Mouse (Mus musculus) brain, embryonic 14.5 days (tissue): ENCODE measurements around the gene Cfl1. TPM values are rescaled to one million over a fixed set of nuclear protein-coding genes. Genes with fewer than 3 reads are reported as not detected.
"Not testable (repeated sequence)": the region's sequence is repeated elsewhere in the genome, so short reads cannot be mapped to it uniquely, and the experiment has no call there.

Experiments used
- DNase-seq: peaks from one replicate; pipeline ENCODE4 v3.0.0-alpha.2; 2011; ENCODE audit warnings: low read depth
- CTCF ChIP-seq: fragments of 200-500 bp; IDR thresholded peaks from 2 replicates; pipeline ENCODE4 v1.5.1; 2012; ENCODE audit warnings: inconsistent platforms, mild to moderate bottlenecking, moderate library complexity, borderline replicate concordance; ENCODE audit not compliant: insufficient read depth, insufficient read length; ENCODE audit errors: extremely low read depth
- POLR2A ChIP-seq: fragments of 200-500 bp; IDR thresholded peaks from 2 replicates; pipeline ENCODE4 v1.6.1; 2012; ENCODE audit warnings: mild to moderate bottlenecking, inconsistent platforms, borderline replicate concordance; ENCODE audit not compliant: poor library complexity, insufficient read depth, insufficient read length, severe bottlenecking; ENCODE audit errors: extremely low read depth
- polyA plus RNA-seq: library from polyadenylated mRNA; depleted of rRNA; stranded (reverse); fragments of >200 nt; gene quantifications from 2 replicates; pipeline ENCODE4 v1.2.3, GENCODE M21; 2012

The Cfl1 gene
- polyA plus RNA-seq, 1 experiment: 1,637 TPM

DNA sequence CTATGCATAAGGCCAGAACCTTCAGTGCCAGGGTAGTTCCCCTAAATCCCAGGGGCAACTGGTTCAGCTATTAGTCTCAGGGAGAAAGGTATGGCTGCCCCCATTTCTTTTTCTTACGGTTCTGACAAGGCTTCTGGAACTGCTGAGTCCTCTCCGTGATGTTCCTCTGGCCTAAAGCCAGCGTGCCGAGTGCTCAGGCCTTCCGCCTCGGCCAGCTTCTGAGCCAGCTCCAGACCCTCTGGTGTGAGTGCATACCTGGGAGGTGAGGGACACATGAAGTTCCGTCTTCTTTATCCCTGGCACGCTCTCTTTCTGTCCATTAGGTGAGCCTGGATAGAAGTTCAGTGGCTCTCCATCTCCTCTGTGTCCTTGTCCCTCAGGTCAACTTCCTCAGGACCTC is 4.9 kb upstream of the Cfl1 start:
- TF ChIP-seq CTCF: no peak
- TF ChIP-seq POLR2A: no peak
- DNase-seq: no peak

GRCm38 (mm10) chr19:5485821-5486220 is 4.4 kb upstream of the Cfl1 start:
- TF ChIP-seq POLR2A (no peak), CTCF (no peak)
- no peak for DNase-seq

GRCm38 (mm10) chr19:5486286-5486685 is 4.0 kb upstream of the Cfl1 start:
- TF ChIP-seq CTCF (no peak), POLR2A (no peak)
- no peak for DNase-seq

DNA sequence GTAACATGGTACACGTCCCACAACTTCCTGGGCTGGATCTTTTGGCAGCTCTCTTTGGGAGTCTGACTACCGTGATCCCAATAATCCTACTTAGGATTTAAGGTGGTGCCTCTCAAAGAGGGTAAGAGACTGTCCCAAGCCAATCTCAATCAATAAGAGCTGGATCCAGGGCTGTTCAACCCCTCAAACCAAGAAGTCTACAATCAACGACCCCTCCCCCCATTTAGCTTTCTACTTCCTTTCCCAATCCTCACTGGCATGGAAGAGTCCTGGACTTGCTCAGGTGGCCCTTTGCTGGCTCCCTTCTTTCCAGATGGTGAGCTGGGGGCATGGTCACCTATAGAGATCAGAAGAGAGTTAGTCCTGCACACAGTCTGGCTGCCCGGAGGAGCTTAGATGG is 3.5 kb upstream of the Cfl1 start:
- no peak for DNase-seq
- TF ChIP-seq CTCF: no peak
- TF ChIP-seq POLR2A: no peak

GRCm38 (mm10) chr19:5487768-5488550 is 2.3 kb upstream of the Cfl1 start, which contains the start of gene Mus81:
Gene Mus81 (minus strand): TSS chr19:5488402.
- TF ChIP-seq CTCF (peak; percentile 89), POLR2A (peak; percentile 49; the same call in 1 of the 2 replicates)
- DNase-seq: peak; percentile 97

- TF ChIP-seq CTCF (peak; percentile 12; the same call in 1 of the 2 replicates), POLR2A (peak; percentile 45; the same call in 1 of the 2 replicates)
Measured at GRCm38 (mm10) chr19:5488878-5489571, 1.2 kb upstream of the Cfl1 start.

GRCm38 (mm10) chr19:5489721-5490120 is 534 bp upstream of the Cfl1 start:
- DNase-seq: not testable (repeated sequence)

More at GRCm38 (mm10) chr19:5488878-5489571, 1.2 kb upstream of the Cfl1 start:
- DNase-seq: peak; percentile 98

- DNase-seq: peak; percentile 87
- TF ChIP-seq CTCF (no peak), POLR2A (no peak)
Measured at GRCm38 (mm10) chr19:5490898-5491708, 848 bp downstream of the Cfl1 start.

DNA sequence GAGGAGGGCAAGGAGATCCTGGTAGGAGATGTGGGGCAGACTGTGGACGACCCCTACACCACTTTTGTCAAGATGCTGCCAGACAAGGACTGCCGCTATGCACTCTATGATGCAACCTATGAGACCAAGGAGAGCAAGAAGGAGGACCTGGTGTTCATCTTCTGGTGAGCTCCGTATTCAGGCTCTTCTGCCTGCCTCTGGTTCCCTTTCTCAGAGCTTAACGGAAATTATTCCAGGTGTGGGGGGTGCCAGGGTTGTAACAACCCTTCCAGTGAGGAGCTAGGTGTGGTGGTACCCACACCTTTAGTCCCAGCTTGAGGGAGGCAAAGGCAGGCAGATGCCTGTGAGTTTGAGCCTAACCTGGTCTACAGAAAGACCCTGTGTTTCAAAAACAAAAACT is 2.4 kb downstream of the Cfl1 start:
- TF ChIP-seq CTCF (no peak), POLR2A (no peak)
- DNase-seq: no peak

DNA sequence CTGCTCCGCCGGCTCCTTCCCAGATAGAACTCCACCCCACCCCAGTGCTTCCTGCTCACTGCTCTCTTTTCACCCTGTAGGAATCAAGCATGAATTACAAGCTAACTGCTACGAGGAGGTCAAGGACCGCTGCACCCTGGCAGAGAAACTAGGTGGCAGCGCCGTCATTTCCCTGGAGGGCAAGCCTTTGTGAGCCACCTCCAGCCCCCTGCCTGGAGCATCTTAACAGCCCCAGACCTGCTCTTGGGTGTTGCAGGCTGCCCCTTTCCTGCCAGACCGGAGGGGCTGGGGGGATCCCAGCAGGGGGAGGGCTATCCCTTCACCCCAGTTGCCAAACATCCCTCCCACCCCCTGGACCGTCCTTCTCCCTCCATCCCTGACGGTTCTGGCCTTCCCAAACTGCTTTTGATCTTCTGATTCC is 3.1 kb downstream of the Cfl1 start:
- not testable (repeated sequence) for DNase-seq

GRCm38 (mm10) chr19:5494314-5494713 is 4.1 kb downstream of the Cfl1 start:
- TF ChIP-seq POLR2A (no peak), CTCF (no peak)

GRCm38 (mm10) chr19:5495353-5496051 is 5.2 kb downstream of the Cfl1 start:
- TF ChIP-seq POLR2A: no peak
- TF ChIP-seq CTCF: no peak
- DNase-seq: no peak

More at GRCm38 (mm10) chr19:5494314-5494713, 4.1 kb downstream of the Cfl1 start:
- no peak for DNase-seq
